Mouse (Mus musculus) heart, postnatal 0 days (tissue): ENCODE data around the gene Elmsan1. TPM values are rescaled to one million over a fixed set of nuclear protein-coding genes. Genes with fewer than 3 reads are reported as not detected.
A peak's percentile ranks its signal among the peaks of the same experiment; 100 is the strongest.

Experiments used
- ATAC-seq: fragments of 200-750 bp; cut with Nextera tagmentation; 2 replicates; pipeline ENCODE4 v1.8.0; 2017; ENCODE audit warnings: low read depth, moderate number of reproducible peaks, moderate library complexity; ENCODE audit not compliant: insufficient read depth
- DNase-seq: peaks from one replicate; pipeline ENCODE4 v3.0.0-alpha.2; 2016; ENCODE audit warnings: low spot score
- H3K27ac ChIP-seq: fragments of 300-500 bp; sonication (generic); 2 replicates; pipeline ENCODE4 v1.5.1; 2014; ENCODE audit warnings: low read depth, mild to moderate bottlenecking
- H3K27me3 ChIP-seq: fragments of 300-500 bp; sonication (generic); 2 replicates; pipeline ENCODE4 v1.6.1; 2014; ENCODE audit warnings: low read length, mixed read lengths; ENCODE audit not compliant: control insufficient read depth, insufficient read depth
- H3K36me3 ChIP-seq: fragments of 300-500 bp; sonication (generic); replicated peaks from 2 replicates; pipeline ENCODE4 v1.6.1; 2014; ENCODE audit warnings: low read length, mixed read lengths; ENCODE audit not compliant: control insufficient read depth, insufficient read depth
- H3K4me1 ChIP-seq: fragments of 300-500 bp; sonication (generic); 2 replicates; pipeline ENCODE4 v1.6.1; 2014; ENCODE audit warnings: antibody characterized with exemption; ENCODE audit not compliant: control insufficient read depth, insufficient read depth
- H3K4me2 ChIP-seq: fragments of 300-500 bp; sonication (generic); 2 replicates; pipeline ENCODE4 v1.6.1; 2014; ENCODE audit warnings: low read depth, mild to moderate bottlenecking, low read length, moderate library complexity
- H3K4me3 ChIP-seq: fragments of 300-500 bp; sonication (generic); 2 replicates; pipeline ENCODE4 v1.5.1; 2014; ENCODE audit warnings: low read depth, low read length
- H3K9ac ChIP-seq: fragments of 300-500 bp; sonication (generic); replicated peaks from 2 replicates; pipeline ENCODE4 v1.6.1; 2014; ENCODE audit warnings: low read depth, low read length, mixed read lengths
- H3K9me3 ChIP-seq: fragments of 300-500 bp; sonication (generic); replicated peaks from 2 replicates; pipeline ENCODE4 v1.6.1; 2016; ENCODE audit warnings: low read length; ENCODE audit not compliant: control insufficient read depth
- CTCF ChIP-seq: IDR thresholded peaks from 2 replicates; pipeline ENCODE4 v1.5.1; 2016; ENCODE audit warnings: antibody characterized with exemption, control low read depth, low read depth
- EP300 ChIP-seq: IDR thresholded peaks from 2 replicates; pipeline ENCODE4 v1.6.1; 2016; ENCODE audit warnings: antibody characterized with exemption, low read depth
- WGBS: fragments of 180-500 bp; shearing (Covaris S2); extraction: QIAGEN DNeasy Blood & Tissue Kit; methylation state at CpG from one replicate; pipeline ENCODE4 v1.1.7; 2014; 5-methylcytosine and 5-hydroxymethylcytosine counted together
- polyA plus RNA-seq: library from polyadenylated mRNA; unstranded; fragments of >200 nt; fragmentation: Nextera tagmentation; extraction: Ambion mirVana; gene quantifications from 2 replicates; pipeline ENCODE4 v1.2.1, GENCODE M21; 2015
- total RNA-seq: library from RNA; depleted of rRNA; stranded (reverse); fragments of >200 nt; gene quantifications from 2 replicates; pipeline ENCODE4 v1.2.3, GENCODE M21; 2014; ENCODE audit warnings: low replicate concordance

The Elmsan1 gene
- total and polyA plus RNA-seq, 2 experiments from 2014 or later: 3.6 to 13.5 TPM

GRCm38 (mm10) chr12:84176126-84176769 is 42.4 kb downstream of the Elmsan1 start:
- Histone ChIP-seq H3K4me3 (peak overlapping the region; percentile 45), H3K27ac (peak overlapping the region; percentile 86), H3K4me1 (peaks cover 70% of the 10 kb centered on the region), H3K27me3 (no peaks in the 10 kb centered on the region), H3K9ac (peak overlapping the region; percentile 46), H3K36me3 (peaks cover 26% of the 10 kb centered on the region), H3K4me2 (peak overlapping the region; percentile 63), H3K9me3 (no peaks in the 10 kb centered on the region)
- WGBS: 13% methylated on average over 13 of the region's 13 CpGs
- ATAC-seq (peak; percentile 8; the same call in 1 of the 2 replicates), DNase-seq (no peak)
- TF ChIP-seq CTCF (no peak), EP300 (no peak)

GRCm38 (mm10) chr12:84175659-84176061 is 43.0 kb downstream of the Elmsan1 start:
- Histone ChIP-seq H3K9me3 (no peaks in the 10 kb centered on the region), H3K4me3 (peak overlapping the region; percentile 45), H3K27me3 (no peaks in the 10 kb centered on the region), H3K4me2 (peak overlapping the region; percentile 63), H3K4me1 (peaks cover 64% of the 10 kb centered on the region), H3K9ac (peak overlapping the region; percentile 46), H3K27ac (peak overlapping the region; percentile 86), H3K36me3 (peaks cover 30% of the 10 kb centered on the region)
- TF ChIP-seq EP300 (peak; percentile 74), CTCF (peak; percentile 14; the same call in 1 of the 2 replicates)
- peak; percentile 81 for ATAC-seq
- 1% methylated on average over 20 of the region's 20 CpGs for WGBS
- peak; percentile 88 for DNase-seq

DNA sequence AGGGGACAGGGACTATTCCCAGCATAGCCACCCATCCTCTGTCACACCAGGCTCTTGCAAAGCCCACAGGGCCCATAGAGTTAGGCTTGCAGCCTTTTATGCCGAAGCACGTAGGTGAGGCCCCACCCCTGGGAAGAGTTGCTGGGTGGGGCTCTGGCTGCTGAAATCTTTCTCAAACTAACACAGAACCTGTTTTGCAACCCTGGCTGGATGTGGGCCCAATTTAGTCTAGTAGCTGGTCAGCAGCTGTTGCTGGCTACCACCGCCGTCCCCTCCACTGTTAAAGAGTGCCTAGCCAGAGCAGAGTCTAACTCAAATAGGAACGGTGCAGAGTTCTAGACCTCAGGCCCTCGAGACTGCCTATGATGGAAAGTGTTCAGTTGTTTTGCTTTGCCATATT is 43.8 kb downstream of the Elmsan1 start:
- H3K9ac ChIP-seq: no peak overlapping the region
- H3K4me1 ChIP-seq: peaks cover 56% of the 10 kb centered on the region
- no peaks in the 10 kb centered on the region for H3K9me3 ChIP-seq
- no peak overlapping the region for H3K4me3 ChIP-seq
- H3K27ac ChIP-seq: peak overlapping the region; percentile 86
- ATAC-seq (no peak), DNase-seq (no peak)
- H3K36me3 ChIP-seq: peaks cover 33% of the 10 kb centered on the region
- TF ChIP-seq EP300 (no peak), CTCF (no peak)
- H3K27me3 ChIP-seq: no peaks in the 10 kb centered on the region
- H3K4me2 ChIP-seq: peak overlapping the region; percentile 63; the same call in 1 of the 2 replicates
- WGBS: 71% methylated on average over 6 of the region's 6 CpGs

DNA sequence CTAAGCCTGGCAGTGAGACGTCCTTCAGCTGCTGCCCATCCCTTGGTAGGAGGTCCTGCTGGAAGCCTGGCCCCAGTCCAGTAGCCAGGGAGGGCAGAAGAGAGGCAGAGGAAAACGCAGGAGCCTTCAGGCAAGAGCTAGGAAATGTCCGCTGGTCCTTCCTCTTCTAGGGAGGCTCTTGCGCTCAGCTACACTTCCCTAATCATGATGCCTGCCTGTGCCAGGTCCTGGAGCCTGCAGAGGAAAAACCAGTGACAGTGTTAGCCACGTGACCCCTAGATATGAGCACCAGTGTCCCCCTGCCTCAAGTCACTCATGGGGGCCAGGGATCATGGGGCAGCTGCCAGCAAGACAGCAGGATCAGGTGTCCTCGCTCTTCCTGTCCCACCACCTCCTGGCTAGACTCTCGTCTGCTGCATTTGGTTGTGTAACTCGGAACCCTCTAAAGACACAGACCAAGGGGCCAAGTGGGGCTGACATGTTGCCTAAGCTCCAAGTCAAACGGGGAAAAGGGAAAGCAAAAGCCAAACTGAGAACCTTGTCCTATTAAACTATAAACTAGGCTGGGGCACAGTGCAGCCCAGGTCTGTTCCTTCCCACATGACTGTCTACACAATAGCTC is 44.4 kb downstream of the Elmsan1 start:
- H3K4me2 ChIP-seq: 0 out of 2 replicates have a peak overlapping the region, but pooled peaks have one; percentile 63
- H3K9me3 ChIP-seq: no peaks in the 10 kb centered on the region
- no peak overlapping the region for H3K4me3 ChIP-seq
- ATAC-seq (no peak), DNase-seq (no peak)
- H3K36me3 ChIP-seq: peaks cover 35% of the 10 kb centered on the region
- H3K27ac ChIP-seq: peak overlapping the region; percentile 86
- 48% methylated on average over 8 of the region's 9 CpGs for WGBS
- H3K9ac ChIP-seq: no peak overlapping the region
- peaks cover 52% of the 10 kb centered on the region for H3K4me1 ChIP-seq
- TF ChIP-seq CTCF (no peak), EP300 (no peak)
- H3K27me3 ChIP-seq: no peaks in the 10 kb centered on the region

DNA sequence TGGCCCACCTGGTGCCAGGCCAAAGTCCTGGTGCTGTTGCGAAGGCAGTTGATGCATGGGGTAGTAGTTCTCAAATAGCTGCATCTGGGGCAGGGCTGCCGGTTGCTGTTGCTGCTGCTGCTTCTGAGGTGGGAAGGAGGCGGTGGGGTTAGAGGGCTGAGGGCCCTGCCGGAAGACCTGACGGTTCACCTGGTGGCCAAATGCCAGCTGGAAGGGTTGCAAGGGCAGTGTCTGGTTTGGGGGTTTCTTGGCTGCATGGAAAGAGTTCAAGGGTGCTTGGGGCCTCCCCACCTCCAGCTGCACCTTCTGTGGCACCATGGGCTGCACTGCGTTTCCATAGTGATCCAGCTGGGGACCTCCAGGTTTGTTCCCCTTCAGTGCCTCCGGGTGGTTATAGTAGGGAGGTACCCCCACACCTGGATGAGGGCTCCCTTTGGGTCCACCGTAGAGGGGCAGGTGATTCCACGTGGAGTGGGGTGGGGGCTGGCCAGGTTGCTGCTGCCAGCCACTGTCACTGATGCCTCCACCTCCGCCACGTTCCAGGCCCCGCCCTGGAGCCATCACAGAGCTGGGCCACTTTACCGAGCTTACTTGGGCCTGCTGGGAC is 45.3 kb downstream of the Elmsan1 start:
- 88% methylated on average over 13 of the region's 13 CpGs for WGBS
- TF ChIP-seq CTCF: no peak
- Histone ChIP-seq H3K9ac (no peak overlapping the region), H3K4me2 (no peak overlapping the region), H3K4me1 (peaks cover 43% of the 10 kb centered on the region), H3K4me3 (no peak overlapping the region), H3K27ac (no peak overlapping the region), H3K36me3 (peaks cover 39% of the 10 kb centered on the region), H3K27me3 (no peaks in the 10 kb centered on the region), H3K9me3 (no peaks in the 10 kb centered on the region)
- no peak for ATAC-seq
- no peak for DNase-seq
